Mouse (Mus musculus): ENCODE results near the gene Rps6ka6. TPM values are rescaled to one million over a fixed set of nuclear protein-coding genes. Genes with fewer than 3 reads are reported as not detected.

The Rps6ka6 gene
- polyA plus RNA-seq, 1 experiment from 2014 or later: 12.1 TPM

GRCm38 (mm10) chrX:111374177-111374576, 163.6 kb downstream of the Rps6ka6 start:
- 21% methylated on average over 1 of the region's 1 CpGs for WGBS (ENCODE audit: insufficient replicate concordance)

More at GRCm38 (mm10) chrX:111374177-111374576, 163.6 kb downstream of the Rps6ka6 start:
- no peaks in the 10 kb centered on the region for H3K27me3 ChIP-seq
- H3K4me2 ChIP-seq: no peak overlapping the region
- ATAC-seq (ENCODE audit: low read depth) (no peak), DNase-seq (no peak)
- H3K27ac ChIP-seq: no peak overlapping the region
- no peaks in the 10 kb centered on the region for H3K36me3 ChIP-seq
- H3K4me3 ChIP-seq (replicated peaks): no peak overlapping the region
- no peaks in the 10 kb centered on the region for H3K9me3 ChIP-seq (replicated peaks)
- H3K9ac ChIP-seq: no peak overlapping the region
- H3K4me1 ChIP-seq (replicated peaks): no peaks in the 10 kb centered on the region

Other genes with a start within 250 kb of the Rps6ka6 start
- gene Hdx, start 159.1 kb upstream of the Rps6ka6 start, polyA plus RNA-seq (2015; fragmentation: Nextera tagmentation; extraction: Ambion mirVana): 0.06 and 0.08 TPM in 2 replicates

All from liver, embryonic 13.5 days (tissue).